Mouse (Mus musculus): ENCODE measurements around the gene Cdc42ep3. TPM values are rescaled to one million over a fixed set of nuclear protein-coding genes. Genes with fewer than 3 reads are reported as not detected.
A peak's percentile ranks its signal among the peaks of the same experiment; 100 is the strongest.

Cdc42ep3 gene
- polyA plus RNA-seq, 1 experiment from 2014 or later, result 81.3 TPM

- peak overlapping the region; percentile 65 for H3K9ac ChIP-seq (replicated peaks; ENCODE audit: low read depth)
- peak overlapping the region; percentile 67 for H3K4me3 ChIP-seq (ENCODE audit: low read depth, low read length)
- H3K4me2 ChIP-seq (replicated peaks; ENCODE audit: low read depth, low read length), result peak overlapping the region; percentile 100
- 0% methylated on average over 53 of the region's 59 CpGs for WGBS
- H3K27ac ChIP-seq (ENCODE audit: low read length), result peak overlapping the region; percentile 90
- no peaks in the 10 kb centered on the region for H3K36me3 ChIP-seq (ENCODE audit: insufficient read depth, low read length)
- 0 out of 2 replicates have a peak, but pooled peaks cover 5% of the 10 kb centered on the region for H3K4me1 ChIP-seq (ENCODE audit: insufficient read depth, low read depth, low read length)
- peak; percentile 79 for ATAC-seq
- TF ChIP-seq EP300 (IDR thresholded peaks at IDR 0.05) (no peak), CTCF (IDR thresholded peaks at IDR 0.05) (peak; percentile 23)
- no peaks in the 10 kb centered on the region for H3K9me3 ChIP-seq (ENCODE audit: low read length)
- no peaks in the 10 kb centered on the region for H3K27me3 ChIP-seq (replicated peaks; ENCODE audit: insufficient read depth, low read length)
- peak; percentile 89 for DNase-seq (ENCODE audit: low spot score)
Observed at GRCm38 (mm10) chr17:79355271-79355991, 540 bp upstream of the Cdc42ep3 start.

GRCm38 (mm10) chr17:79354174-79354443, 782 bp downstream of the Cdc42ep3 start:
- peak overlapping the region; percentile 65 for H3K9ac ChIP-seq (replicated peaks; ENCODE audit: low read depth)
- peak overlapping the region; percentile 67 for H3K4me3 ChIP-seq (ENCODE audit: low read depth, low read length)
- no peaks in the 10 kb centered on the region for H3K9me3 ChIP-seq (ENCODE audit: low read length)
- DNase-seq (ENCODE audit: low spot score) (no peak), ATAC-seq (no peak)
- H3K27me3 ChIP-seq (replicated peaks; ENCODE audit: insufficient read depth, low read length), result no peaks in the 10 kb centered on the region
- peak overlapping the region; percentile 100 for H3K4me2 ChIP-seq (replicated peaks; ENCODE audit: low read depth, low read length)
- no peaks in the 10 kb centered on the region for H3K36me3 ChIP-seq (ENCODE audit: insufficient read depth, low read length)
- H3K4me1 ChIP-seq (ENCODE audit: insufficient read depth, low read depth, low read length), result peaks cover 5% of the 10 kb centered on the region; the same call in 1 of the 2 replicates
- WGBS, result 2% methylated on average over 6 of the region's 6 CpGs
- TF ChIP-seq CTCF (IDR thresholded peaks at IDR 0.05) (no peak), EP300 (IDR thresholded peaks at IDR 0.05) (no peak)
- peak overlapping the region; percentile 90; the same call in 1 of the 2 replicates for H3K27ac ChIP-seq (ENCODE audit: low read length)

- Histone ChIP-seq H3K4me1 (ENCODE audit: insufficient read depth, low read depth, low read length) (peaks cover 5% of the 10 kb centered on the region; the same call in 1 of the 2 replicates), H3K36me3 (ENCODE audit: insufficient read depth, low read length) (no peaks in the 10 kb centered on the region), H3K9ac (replicated peaks; ENCODE audit: low read depth) (peak overlapping the region; percentile 65; the same call in 1 of the 2 replicates), H3K4me2 (replicated peaks; ENCODE audit: low read depth, low read length) (peak overlapping the region; percentile 100), H3K4me3 (ENCODE audit: low read depth, low read length) (peak overlapping the region; percentile 67), H3K9me3 (ENCODE audit: low read length) (no peaks in the 10 kb centered on the region), H3K27ac (ENCODE audit: low read length) (no peak overlapping the region), H3K27me3 (replicated peaks; ENCODE audit: insufficient read depth, low read length) (no peaks in the 10 kb centered on the region)
- no peak for TF ChIP-seq CTCF (IDR thresholded peaks at IDR 0.05)
- no peak for TF ChIP-seq EP300 (IDR thresholded peaks at IDR 0.05)
- WGBS, result 7% methylated on average over 16 of the region's 16 CpGs
- DNase-seq (ENCODE audit: low spot score) (peak; percentile 48), ATAC-seq (no peak)
Observed at GRCm38 (mm10) chr17:79353446-79354173, 1.3 kb downstream of the Cdc42ep3 start.

GRCm38 (mm10) chr17:79350751-79351191, 4.1 kb downstream of the Cdc42ep3 start:
- TF ChIP-seq EP300 (IDR thresholded peaks at IDR 0.05) (no peak), CTCF (IDR thresholded peaks at IDR 0.05) (no peak)
- H3K4me2 ChIP-seq (replicated peaks; ENCODE audit: low read depth, low read length), result no peak overlapping the region
- H3K27ac ChIP-seq (ENCODE audit: low read length), result no peak overlapping the region
- H3K9me3 ChIP-seq (ENCODE audit: low read length), result no peaks in the 10 kb centered on the region
- no peak overlapping the region for H3K4me3 ChIP-seq (ENCODE audit: low read depth, low read length)
- H3K27me3 ChIP-seq (replicated peaks; ENCODE audit: insufficient read depth, low read length), result no peaks in the 10 kb centered on the region
- no peak for DNase-seq (ENCODE audit: low spot score)
- WGBS, result 65% methylated on average over 11 of the region's 11 CpGs
- ATAC-seq, result no peak
- no peaks in the 10 kb centered on the region for H3K36me3 ChIP-seq (ENCODE audit: insufficient read depth, low read length)
- H3K4me1 ChIP-seq (ENCODE audit: insufficient read depth, low read depth, low read length), result peaks cover 13% of the 10 kb centered on the region
- no peak overlapping the region for H3K9ac ChIP-seq (replicated peaks; ENCODE audit: low read depth)

- no peak overlapping the region for H3K27ac ChIP-seq (ENCODE audit: low read length)
- H3K4me1 ChIP-seq (ENCODE audit: insufficient read depth, low read depth, low read length), result peaks cover 13% of the 10 kb centered on the region
- TF ChIP-seq CTCF (IDR thresholded peaks at IDR 0.05) (no peak), EP300 (IDR thresholded peaks at IDR 0.05) (no peak)
- H3K36me3 ChIP-seq (ENCODE audit: insufficient read depth, low read length), result no peaks in the 10 kb centered on the region
- no peak overlapping the region for H3K4me2 ChIP-seq (replicated peaks; ENCODE audit: low read depth, low read length)
- no peak overlapping the region for H3K9ac ChIP-seq (replicated peaks; ENCODE audit: low read depth)
- H3K9me3 ChIP-seq (ENCODE audit: low read length), result no peaks in the 10 kb centered on the region
- 80% methylated on average over 4 of the region's 4 CpGs for WGBS
- no peaks in the 10 kb centered on the region for H3K27me3 ChIP-seq (replicated peaks; ENCODE audit: insufficient read depth, low read length)
- DNase-seq (ENCODE audit: low spot score) (no peak), ATAC-seq (no peak)
- no peak overlapping the region for H3K4me3 ChIP-seq (ENCODE audit: low read depth, low read length)
Observed at GRCm38 (mm10) chr17:79349371-79349770, 5.5 kb downstream of the Cdc42ep3 start.

- Histone ChIP-seq H3K36me3 (ENCODE audit: insufficient read depth, low read length) (no peaks in the 10 kb centered on the region), H3K27ac (ENCODE audit: low read length) (peak overlapping the region; percentile 28; the same call in 1 of the 2 replicates), H3K4me2 (replicated peaks; ENCODE audit: low read depth, low read length) (no peak overlapping the region), H3K27me3 (replicated peaks; ENCODE audit: insufficient read depth, low read length) (no peaks in the 10 kb centered on the region), H3K4me3 (ENCODE audit: low read depth, low read length) (no peak overlapping the region), H3K4me1 (ENCODE audit: insufficient read depth, low read depth, low read length) (peaks cover 13% of the 10 kb centered on the region), H3K9ac (replicated peaks; ENCODE audit: low read depth) (no peak overlapping the region), H3K9me3 (ENCODE audit: low read length) (no peaks in the 10 kb centered on the region)
- peak; percentile 31 for ATAC-seq
- 49% methylated on average over 7 of the region's 7 CpGs for WGBS
- TF ChIP-seq CTCF (IDR thresholded peaks at IDR 0.05) (no peak), EP300 (IDR thresholded peaks at IDR 0.05) (no peak)
- DNase-seq (ENCODE audit: low spot score), result peak; percentile 49
Observed at GRCm38 (mm10) chr17:79347920-79348589, 6.8 kb downstream of the Cdc42ep3 start.
